Comparison of ENCODE assay signal across 21 mouse cellular contexts in genomic region chr6:65008836-65009235, GRCm38 (mm10).
"Had no signal": no experiment of that assay in that cellular context is flagged by ENCODE, and none has a peak within 500 bp of the region (broad histone marks: within the 10 kb centered on the region; RNA-seq: fewer than 3 reads in every experiment).

No protein-coding gene starts in this region.

- H3K4me1 ChIP-seq: limb, embryonic 12.5 days; limb, embryonic 15.5 days; midbrain, embryonic 10.5 days; midbrain, embryonic 13.5 days; neural tube, embryonic 13.5 days had no signal

- H3K27me3 ChIP-seq: limb, embryonic 12.5 days; limb, embryonic 15.5 days; midbrain, embryonic 13.5 days; neural tube, embryonic 13.5 days had no signal

- ATAC-seq: liver, postnatal 0 days; lung, postnatal 0 days; midbrain, embryonic 13.5 days; midbrain, embryonic 16.5 days had no signal

- H3K4me2 ChIP-seq: limb, embryonic 12.5 days; limb, embryonic 15.5 days; liver, embryonic 11.5 days; lung, embryonic 14.5 days; midbrain, embryonic 13.5 days; neural tube, embryonic 13.5 days had no signal

- DNase-seq: kidney, postnatal 10 days; kidney, postnatal 36 days; layer of hippocampus, postnatal 36 days; left cerebral cortex, postnatal 4 days; liver, postnatal 0 days; lung, embryonic 14.5 days; retina, postnatal 1 day; thymus, adult 18-20 months; thymus, postnatal 36 days had no signal

- H3K27ac ChIP-seq: left cerebral cortex, adult 2 months; limb, embryonic 12.5 days; limb, embryonic 15.5 days; liver, embryonic 14.5 days; macrophage; midbrain, embryonic 10.5 days; midbrain, embryonic 13.5 days; neural tube, embryonic 13.5 days had no signal

- H3K36me3 ChIP-seq: limb, embryonic 12.5 days; limb, embryonic 15.5 days; midbrain, embryonic 10.5 days; midbrain, embryonic 13.5 days; neural tube, embryonic 13.5 days had no signal

- H3K9ac ChIP-seq: limb, embryonic 12.5 days; limb, embryonic 15.5 days; liver, embryonic 14.5 days; liver, postnatal 0 days; lung, embryonic 14.5 days; midbrain, embryonic 13.5 days; neural tube, embryonic 13.5 days had no signal

- H3K9me3 ChIP-seq: limb, embryonic 12.5 days; limb, embryonic 15.5 days; midbrain, embryonic 10.5 days; midbrain, embryonic 13.5 days; neural tube, embryonic 13.5 days had no signal

- H3K4me3 ChIP-seq: left cerebral cortex, adult 2 months; limb, embryonic 12.5 days; limb, embryonic 15.5 days; midbrain, embryonic 10.5 days; midbrain, embryonic 13.5 days; myocyte; neural tube, embryonic 13.5 days had no signal
